Mouse (Mus musculus) kidney, embryonic 16.5 days (tissue): ENCODE data around the gene Pard3b. TPM values are rescaled to one million over a fixed set of nuclear protein-coding genes. Genes with fewer than 3 reads are reported as not detected.

Experiments
- ATAC-seq: fragments of 200-750 bp; cut with Nextera tagmentation; 2 replicates; pipeline ENCODE4 v1.8.0; 2017; ENCODE audit warnings: moderate TSS enrichment; ENCODE audit not compliant: low FRiP score, low TSS enrichment
- H3K27ac ChIP-seq: fragments of 300-500 bp; sonication (generic); 2 replicates; pipeline ENCODE4 v1.5.1; 2014; ENCODE audit warnings: low read length
- H3K27me3 ChIP-seq: fragments of 300-500 bp; sonication (generic); 2 replicates; pipeline ENCODE4 v1.6.1; 2014; ENCODE audit warnings: low read length, control low read depth, mixed read lengths; ENCODE audit not compliant: insufficient read depth
- H3K36me3 ChIP-seq: fragments of 300-500 bp; sonication (generic); 2 replicates; pipeline ENCODE4 v1.6.1; 2014; ENCODE audit warnings: low read length, control low read depth, mixed read lengths; ENCODE audit not compliant: insufficient read depth
- H3K4me1 ChIP-seq: fragments of 300-500 bp; sonication (generic); 2 replicates; pipeline ENCODE4 v1.6.1; 2014; ENCODE audit warnings: low read length, control low read depth, mixed read lengths; ENCODE audit not compliant: insufficient read depth
- H3K4me2 ChIP-seq: fragments of 300-500 bp; sonication (generic); replicated peaks from 2 replicates; pipeline ENCODE4 v1.6.1; 2014; ENCODE audit warnings: low read depth, low read length
- H3K4me3 ChIP-seq: fragments of 300-500 bp; sonication (generic); 2 replicates; pipeline ENCODE4 v1.5.1; 2014; ENCODE audit warnings: mild to moderate bottlenecking, low read length
- H3K9ac ChIP-seq: fragments of 300-500 bp; sonication (generic); replicated peaks from 2 replicates; pipeline ENCODE4 v1.6.1; 2014; ENCODE audit warnings: low read length
- H3K9me3 ChIP-seq: fragments of 300-500 bp; sonication (generic); 2 replicates; pipeline ENCODE4 v1.6.1; 2016; ENCODE audit warnings: low read length, control low read depth
- WGBS: fragments of 180-500 bp; shearing (Covaris S2); extraction: QIAGEN DNeasy Blood & Tissue Kit; methylation state at CpG from one replicate; pipeline ENCODE4 v1.1.7; 2014; 5-methylcytosine and 5-hydroxymethylcytosine counted together
- polyA plus RNA-seq: library from polyadenylated mRNA; unstranded; fragments of >200 nt; fragmentation: Nextera tagmentation; extraction: Ambion mirVana; gene quantifications from 2 replicates; pipeline ENCODE4 v1.2.1, GENCODE M21; 2015

Pard3b gene
- polyA plus RNA-seq, 1 experiment from 2014 or later = 17.6 TPM

DNA sequence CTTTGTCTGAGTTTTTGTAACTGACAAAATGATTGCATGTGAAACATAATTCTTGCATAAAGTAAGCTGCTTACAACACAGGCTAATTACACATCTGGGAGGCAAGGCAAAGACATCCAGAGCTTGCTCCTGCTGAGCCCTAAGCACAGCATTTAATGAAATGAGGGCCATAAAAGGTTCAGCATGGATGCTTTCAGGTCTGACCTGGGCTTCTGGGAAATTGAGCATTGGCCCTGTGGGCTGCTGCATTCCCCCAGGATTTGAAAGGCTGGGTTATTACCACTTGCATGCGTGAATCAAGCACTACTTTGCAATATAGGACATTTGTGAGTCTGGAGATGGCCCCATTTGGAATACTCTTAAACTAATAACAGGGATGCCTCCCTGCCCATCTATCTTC lies 552.2 kb downstream of the Pard3b start:
- Histone ChIP-seq H3K27ac (no peak overlapping the region), H3K4me1 (no peaks in the 10 kb centered on the region), H3K4me3 (no peak overlapping the region), H3K36me3 (no peaks in the 10 kb centered on the region), H3K9me3 (no peaks in the 10 kb centered on the region), H3K27me3 (no peaks in the 10 kb centered on the region), H3K9ac (no peak overlapping the region), H3K4me2 (no peak overlapping the region)
- WGBS = 30% methylated on average over 1 of the region's 1 CpGs
- no peak for ATAC-seq

- Histone ChIP-seq H3K27ac (no peak overlapping the region), H3K27me3 (no peaks in the 10 kb centered on the region), H3K9me3 (no peaks in the 10 kb centered on the region), H3K4me2 (no peak overlapping the region), H3K36me3 (no peaks in the 10 kb centered on the region), H3K4me1 (no peaks in the 10 kb centered on the region), H3K9ac (no peak overlapping the region), H3K4me3 (no peak overlapping the region)
- no peak for ATAC-seq
- WGBS = 72% methylated on average over 8 of the region's 8 CpGs
Measured at GRCm38 (mm10) chr1:62197515-62197914, 558.9 kb downstream of the Pard3b start.

DNA sequence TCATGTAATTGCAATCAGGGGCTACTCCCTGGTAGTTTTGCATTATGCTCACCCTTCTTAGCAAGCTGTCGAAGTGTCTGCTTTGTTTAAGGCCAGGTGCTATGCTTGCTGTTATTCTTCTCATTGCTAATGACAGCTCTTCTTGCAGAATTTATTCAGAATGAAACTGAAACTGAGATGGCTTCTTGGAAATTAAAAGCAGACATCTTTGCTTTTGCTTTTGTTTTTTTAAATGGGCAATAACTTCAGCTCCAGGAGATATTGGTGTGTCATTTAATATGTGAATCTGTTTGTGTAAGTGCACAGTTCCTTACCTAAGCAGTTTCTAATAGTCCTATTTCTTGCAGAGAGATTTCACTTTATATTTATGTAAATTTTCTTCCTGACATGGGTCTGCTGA lies 562.3 kb downstream of the Pard3b start:
- ATAC-seq = no peak
- Histone ChIP-seq H3K9ac (no peak overlapping the region), H3K4me2 (no peak overlapping the region), H3K36me3 (no peaks in the 10 kb centered on the region), H3K27me3 (no peaks in the 10 kb centered on the region), H3K4me1 (no peaks in the 10 kb centered on the region), H3K4me3 (no peak overlapping the region), H3K27ac (no peak overlapping the region), H3K9me3 (no peaks in the 10 kb centered on the region)
- 69% methylated on average over 1 of the region's 1 CpGs for WGBS

- no peaks in the 10 kb centered on the region for H3K4me1 ChIP-seq
- H3K27ac ChIP-seq = no peak overlapping the region
- no peak overlapping the region for H3K4me3 ChIP-seq
- no peaks in the 10 kb centered on the region for H3K9me3 ChIP-seq
- H3K4me2 ChIP-seq = no peak overlapping the region
- WGBS = 61% methylated on average over 2 of the region's 2 CpGs
- H3K36me3 ChIP-seq = no peaks in the 10 kb centered on the region
- ATAC-seq = no peak
- H3K9ac ChIP-seq = no peak overlapping the region
- H3K27me3 ChIP-seq = no peaks in the 10 kb centered on the region
Measured at GRCm38 (mm10) chr1:62201686-62202257, 563.1 kb downstream of the Pard3b start.

DNA sequence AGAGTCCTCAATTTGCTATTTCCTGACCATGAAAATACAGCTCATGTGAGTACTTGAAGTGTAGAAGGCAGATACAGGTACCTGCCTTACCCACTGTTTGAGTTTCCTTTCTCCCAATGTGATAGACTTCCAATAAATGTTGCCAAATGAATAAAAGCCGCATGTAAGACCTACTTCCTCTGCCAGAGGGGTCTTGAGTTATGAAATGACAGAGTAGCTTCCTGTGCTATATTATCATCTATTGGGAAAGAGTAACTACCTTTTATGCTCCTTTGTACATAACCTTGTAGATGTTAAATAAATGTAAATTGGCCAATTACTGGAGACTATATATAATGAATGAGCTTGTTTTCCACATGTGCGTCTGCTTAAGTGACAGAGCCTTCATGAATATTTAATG lies 574.7 kb downstream of the Pard3b start:
- Histone ChIP-seq H3K27me3 (no peaks in the 10 kb centered on the region), H3K9me3 (no peaks in the 10 kb centered on the region), H3K27ac (no peak overlapping the region), H3K4me3 (no peak overlapping the region), H3K4me1 (no peaks in the 10 kb centered on the region), H3K9ac (no peak overlapping the region), H3K36me3 (peaks cover 4% of the 10 kb centered on the region; the same call in 1 of the 2 replicates), H3K4me2 (no peak overlapping the region)
- WGBS = 90% methylated on average over 2 of the region's 2 CpGs
- ATAC-seq = no peak

- no peak overlapping the region for H3K9ac ChIP-seq
- H3K27ac ChIP-seq = no peak overlapping the region
- no peaks in the 10 kb centered on the region for H3K4me1 ChIP-seq
- WGBS = 76% methylated on average over 2 of the region's 2 CpGs
- no peaks in the 10 kb centered on the region for H3K9me3 ChIP-seq
- H3K4me3 ChIP-seq = no peak overlapping the region
- H3K4me2 ChIP-seq = no peak overlapping the region
- ATAC-seq = no peak
- peaks cover 4% of the 10 kb centered on the region; the same call in 1 of the 2 replicates for H3K36me3 ChIP-seq
- no peaks in the 10 kb centered on the region for H3K27me3 ChIP-seq
Measured at GRCm38 (mm10) chr1:62215842-62216241, 577.2 kb downstream of the Pard3b start.

GRCm38 (mm10) chr1:62216568-62216967 lies 577.9 kb downstream of the Pard3b start:
- H3K4me3 ChIP-seq = no peak overlapping the region
- ATAC-seq = no peak
- no peak overlapping the region for H3K4me2 ChIP-seq
- WGBS = 63% methylated on average over 4 of the region's 4 CpGs
- no peak overlapping the region for H3K27ac ChIP-seq
- H3K4me1 ChIP-seq = no peaks in the 10 kb centered on the region
- no peaks in the 10 kb centered on the region for H3K9me3 ChIP-seq
- peaks cover under 1% of the 10 kb centered on the region; the same call in 1 of the 2 replicates for H3K36me3 ChIP-seq
- no peaks in the 10 kb centered on the region for H3K27me3 ChIP-seq
- no peak overlapping the region for H3K9ac ChIP-seq

GRCm38 (mm10) chr1:62229129-62229528 lies 590.5 kb downstream of the Pard3b start:
- Histone ChIP-seq H3K4me1 (no peaks in the 10 kb centered on the region), H3K9ac (no peak overlapping the region), H3K27me3 (no peaks in the 10 kb centered on the region), H3K27ac (no peak overlapping the region), H3K4me3 (no peak overlapping the region), H3K36me3 (no peaks in the 10 kb centered on the region), H3K4me2 (no peak overlapping the region), H3K9me3 (no peaks in the 10 kb centered on the region)
- no peak for ATAC-seq
- WGBS = 89% methylated on average over 5 of the region's 5 CpGs

DNA sequence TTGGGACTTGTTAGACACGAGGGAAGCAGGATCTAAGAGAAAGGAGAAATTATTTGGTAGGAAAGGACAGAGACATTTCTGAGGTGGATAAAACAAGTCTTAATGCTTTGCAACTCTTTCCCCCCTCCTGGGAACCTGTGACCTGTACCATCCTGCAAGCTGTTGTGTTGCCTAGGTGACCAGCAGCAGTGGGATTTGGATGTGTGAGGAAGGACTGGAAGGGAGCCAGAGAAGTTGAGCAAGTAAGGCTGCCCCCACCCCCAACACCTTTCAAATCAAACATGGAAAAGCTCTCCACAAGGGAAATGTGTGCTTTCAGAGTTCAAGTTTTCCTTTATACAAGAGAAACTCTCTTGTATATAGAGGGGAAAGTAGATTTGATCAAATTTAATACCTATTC lies 595.4 kb downstream of the Pard3b start:
- no peak overlapping the region for H3K27ac ChIP-seq
- H3K27me3 ChIP-seq = no peaks in the 10 kb centered on the region
- no peak overlapping the region for H3K4me2 ChIP-seq
- WGBS = 52% methylated on average over 1 of the region's 1 CpGs
- H3K9me3 ChIP-seq = no peaks in the 10 kb centered on the region
- H3K9ac ChIP-seq = no peak overlapping the region
- H3K4me1 ChIP-seq = no peaks in the 10 kb centered on the region
- ATAC-seq = no peak
- H3K36me3 ChIP-seq = no peaks in the 10 kb centered on the region
- H3K4me3 ChIP-seq = no peak overlapping the region

DNA sequence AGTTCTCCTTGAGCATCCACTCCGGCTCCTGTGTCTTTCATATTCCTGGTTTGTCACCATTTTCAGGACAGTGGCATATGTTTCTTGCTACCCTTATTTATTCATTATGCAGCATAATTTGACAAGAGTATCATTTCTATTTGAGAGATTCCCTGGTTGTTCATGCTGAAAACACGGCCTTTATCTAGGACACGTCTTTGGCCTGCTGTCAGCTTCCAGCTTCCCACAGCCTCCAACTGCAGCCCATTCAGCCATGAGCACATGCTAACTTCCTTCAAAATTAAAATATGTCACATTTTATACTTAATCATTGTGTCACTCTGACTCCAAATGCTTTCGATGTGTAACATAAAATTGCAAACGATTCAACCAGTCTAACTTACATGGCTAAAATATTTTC lies 596.5 kb downstream of the Pard3b start:
- H3K9ac ChIP-seq = no peak overlapping the region
- H3K36me3 ChIP-seq = no peaks in the 10 kb centered on the region
- 84% methylated on average over 5 of the region's 5 CpGs for WGBS
- H3K4me1 ChIP-seq = no peaks in the 10 kb centered on the region
- H3K4me2 ChIP-seq = no peak overlapping the region
- H3K9me3 ChIP-seq = no peaks in the 10 kb centered on the region
- H3K27me3 ChIP-seq = no peaks in the 10 kb centered on the region
- no peak for ATAC-seq
- H3K27ac ChIP-seq = no peak overlapping the region
- no peak overlapping the region for H3K4me3 ChIP-seq
